10 mouse cellular contexts compared by ENCODE assay signal in genomic region chr15:13393155-13393554, GRCm38 (mm10).
DNase-seq lines count a peak whose midpoint lies in the region; ATAC-seq lines count a peak whose summit lies in the region.
"Had no signal": no experiment of that assay in that cellular context is flagged by ENCODE, and none has a peak within 500 bp of the region (broad histone marks: within the 10 kb centered on the region; RNA-seq: fewer than 3 reads in every experiment).

No protein-coding gene starts in this region.

- H3K4me1 ChIP-seq in embryonic facial prominence, embryonic 10.5 days = peaks cover 12% of the 10 kb centered on the region
- H3K4me1 ChIP-seq in hindbrain, embryonic 12.5 days = peaks cover 3% of the 10 kb centered on the region; the same call in 1 of the 2 replicates
- H3K4me1 ChIP-seq in midbrain, embryonic 15.5 days = peaks cover 4% of the 10 kb centered on the region
- no peaks in the 10 kb centered on the region for H3K4me1 ChIP-seq in heart, embryonic 11.5 days (ENCODE audit: control insufficient read depth, insufficient read depth, low read length)
- H3K4me1 ChIP-seq: heart, embryonic 10.5 days had no signal

- no peaks in the 10 kb centered on the region for H3K27me3 ChIP-seq in embryonic facial prominence, embryonic 10.5 days (replicated peaks; ENCODE audit: low read depth, poor library complexity, severe bottlenecking)
- H3K27me3 ChIP-seq in hindbrain, embryonic 12.5 days = no peaks in the 10 kb centered on the region
- no peaks in the 10 kb centered on the region for H3K27me3 ChIP-seq in midbrain, embryonic 15.5 days (replicated peaks)
- no peaks in the 10 kb centered on the region for H3K27me3 ChIP-seq in heart, embryonic 11.5 days (ENCODE audit: control insufficient read depth, insufficient read depth, low read length)

- 16% methylated on average over 6 of the region's 6 CpGs for WGBS in embryonic facial prominence, embryonic 10.5 days
- 11% methylated on average over 6 of the region's 6 CpGs for WGBS in hindbrain, embryonic 12.5 days
- 8% methylated on average over 6 of the region's 6 CpGs for WGBS in midbrain, embryonic 15.5 days
- WGBS in heart, embryonic 11.5 days (ENCODE audit: insufficient replicate concordance) = 69% methylated on average over 6 of the region's 6 CpGs

- no peak overlapping the region for H3K4me2 ChIP-seq in hindbrain, embryonic 12.5 days (replicated peaks)
- H3K4me2 ChIP-seq in midbrain, embryonic 15.5 days = no peak overlapping the region
- no peak overlapping the region for H3K4me2 ChIP-seq in heart, embryonic 11.5 days

- H3K9ac ChIP-seq in hindbrain, embryonic 12.5 days = no peak overlapping the region
- no peak overlapping the region for H3K9ac ChIP-seq in midbrain, embryonic 15.5 days
- H3K9ac ChIP-seq in heart, embryonic 11.5 days (ENCODE audit: low read depth, low read length) = no peak overlapping the region

- no peak overlapping the region for H3K4me3 ChIP-seq in embryonic facial prominence, embryonic 10.5 days
- H3K4me3 ChIP-seq in hindbrain, embryonic 12.5 days = no peak overlapping the region
- H3K4me3 ChIP-seq in midbrain, embryonic 15.5 days = no peak overlapping the region
- no peak overlapping the region for H3K4me3 ChIP-seq in heart, embryonic 11.5 days (ENCODE audit: low read depth, low read length)
- H3K4me3 ChIP-seq: heart, embryonic 10.5 days had no signal

- no peaks in the 10 kb centered on the region for H3K36me3 ChIP-seq in embryonic facial prominence, embryonic 10.5 days (replicated peaks)
- H3K36me3 ChIP-seq in hindbrain, embryonic 12.5 days = no peaks in the 10 kb centered on the region
- H3K36me3 ChIP-seq in midbrain, embryonic 15.5 days (replicated peaks) = no peaks in the 10 kb centered on the region
- no peaks in the 10 kb centered on the region for H3K36me3 ChIP-seq in heart, embryonic 11.5 days (ENCODE audit: control insufficient read depth, insufficient read depth, low read length)
- H3K36me3 ChIP-seq: heart, embryonic 10.5 days had no signal

- peak overlapping the region; percentile 57 for H3K27ac ChIP-seq in embryonic facial prominence, embryonic 10.5 days (replicated peaks)
- H3K27ac ChIP-seq in hindbrain, embryonic 12.5 days = peak overlapping the region; percentile 24
- H3K27ac ChIP-seq in midbrain, embryonic 15.5 days = peak overlapping the region; percentile 23; the same call in 1 of the 2 replicates
- H3K27ac ChIP-seq in heart, embryonic 11.5 days (ENCODE audit: low read depth, low read length) = no peak overlapping the region
- H3K27ac ChIP-seq: heart, embryonic 10.5 days had no signal

- ATAC-seq in hindbrain, embryonic 12.5 days (ENCODE audit: low FRiP score) = peak; percentile 95
- ATAC-seq in midbrain, embryonic 15.5 days (replicated peaks) = peak; percentile 93
- ATAC-seq in inflammation-experienced regulatory T-cells, adult 6 months = no peak
- ATAC-seq in heart, embryonic 11.5 days (replicated peaks; ENCODE audit: insufficient number of reproducible peaks, low FRiP score, low TSS enrichment) = no peak

- peak; percentile 69 for DNase-seq in ZHBTc4 (ENCODE audit: low read depth, low spot score)
- peak; percentile 50 for DNase-seq in embryonic facial prominence, embryonic 10.5 days (ENCODE audit: low spot score)
- no peak for DNase-seq in ovary, postnatal 36 days (ENCODE audit: low spot score)
- no peak for DNase-seq in testis, postnatal 10 days (ENCODE audit: low spot score)
- DNase-seq: kidney, adult 9 months had no signal

- no peaks in the 10 kb centered on the region for H3K9me3 ChIP-seq in embryonic facial prominence, embryonic 10.5 days
- no peaks in the 10 kb centered on the region for H3K9me3 ChIP-seq in hindbrain, embryonic 12.5 days (replicated peaks)
- no peaks in the 10 kb centered on the region for H3K9me3 ChIP-seq in midbrain, embryonic 15.5 days
- H3K9me3 ChIP-seq in heart, embryonic 11.5 days (replicated peaks; ENCODE audit: control insufficient read depth, low read length) = no peaks in the 10 kb centered on the region
- H3K9me3 ChIP-seq: heart, embryonic 10.5 days had no signal

Comparison
In these comparisons a context has a peak if more than half of its experiments do, and no peak if none do; other contexts are left out.
1. DNase-seq: peak in ZHBTc4 (single experiment) and embryonic facial prominence, embryonic 10.5 days (single experiment); none in ovary, postnatal 36 days (single experiment) and testis, postnatal 10 days (single experiment).
2. ATAC-seq: peak in hindbrain, embryonic 12.5 days (single experiment) and midbrain, embryonic 15.5 days (single experiment); none in inflammation-experienced regulatory T-cells, adult 6 months (single experiment) and heart, embryonic 11.5 days (single experiment).